Mouse (Mus musculus) T-helper 1 cell (primary cell): ENCODE results near the gene Slc10a4.
"Not testable (repeated sequence)": the region's sequence is repeated elsewhere in the genome, so short reads cannot be mapped to it uniquely, and the experiment has no call there.

Source experiments
- in situ Hi-C: fragments of 300-600 bp; cut with MboI, MseI; formaldehyde crosslinking; loops from one replicate; pipeline ENCODE4 v1.15.1; 2025; ENCODE audit warnings: high pct_unique_total_duplicates

Gene Slc10a4

GRCm38 (mm10) chr5:73013611-73014287 lies 7.1 kb downstream of the Slc10a4 start:
- in situ Hi-C loops: not testable (repeated sequence)

GRCm38 (mm10) chr5:73014745-73015144 lies 8.1 kb downstream of the Slc10a4 start:
- in situ Hi-C loops: no loop called here

GRCm38 (mm10) chr5:73023801-73024200 lies 17.1 kb downstream of the Slc10a4 start:
- in situ Hi-C loops: loop anchor here (5.0 kb wide), 1 partner anchor 452 kb away; no protein-coding TSS in a partner anchor

- in situ Hi-C loops: no loop called here
Observed at GRCm38 (mm10) chr5:73028646-73029045, 22.0 kb downstream of the Slc10a4 start.

- in situ Hi-C loops: no loop called here
Observed at GRCm38 (mm10) chr5:73032481-73032880, 25.8 kb downstream of the Slc10a4 start.

- in situ Hi-C loops: no loop called here
Observed at GRCm38 (mm10) chr5:73044055-73044454, 37.4 kb downstream of the Slc10a4 start.

GRCm38 (mm10) chr5:73047651-73048245 lies 41.1 kb downstream of the Slc10a4 start:
- in situ Hi-C loops: no loop called here

GRCm38 (mm10) chr5:73053933-73054332 lies 47.2 kb downstream of the Slc10a4 start:
- in situ Hi-C loops: no loop called here

GRCm38 (mm10) chr5:73056457-73056856 lies 49.8 kb downstream of the Slc10a4 start:
- in situ Hi-C loops: no loop called here

- in situ Hi-C loops: no loop called here
Observed at GRCm38 (mm10) chr5:73056937-73057336, 50.3 kb downstream of the Slc10a4 start.

- in situ Hi-C loops: no loop called here
Observed at GRCm38 (mm10) chr5:73061506-73062155, 54.9 kb downstream of the Slc10a4 start.
